Mouse (Mus musculus): ENCODE data around the gene Serinc5. TPM values are rescaled to one million over a fixed set of nuclear protein-coding genes. Genes with fewer than 3 reads are reported as not detected.
A peak's percentile ranks its signal among the peaks of the same experiment; 100 is the strongest.

The Serinc5 gene
- total RNA-seq, 2 experiments from 2014 or later = 64.1 to 69.0 TPM

DNA sequence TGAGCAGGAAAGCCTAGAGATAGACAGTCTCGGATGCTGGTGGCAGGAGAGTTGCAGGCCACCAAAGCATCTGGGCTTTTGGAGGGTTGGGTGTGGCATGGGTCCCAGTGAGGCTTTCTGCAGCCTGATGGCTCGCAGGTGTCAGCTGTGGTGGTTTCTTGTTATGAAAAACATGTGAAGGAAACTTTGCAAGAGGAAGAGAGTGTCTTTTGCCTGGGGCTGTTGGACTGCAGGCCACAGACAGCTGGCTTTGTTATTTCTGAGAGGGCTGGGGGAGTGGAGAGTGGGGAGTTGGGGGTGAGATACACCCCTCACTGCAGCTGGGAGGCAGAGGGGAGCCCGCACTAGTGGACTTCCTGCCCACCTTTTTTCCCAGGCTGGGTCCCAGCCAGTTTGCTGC, 127.9 kb downstream of the Serinc5 start:
- DNase-seq (ENCODE audit: low spot score in 2 of 2) = no peak

DNA sequence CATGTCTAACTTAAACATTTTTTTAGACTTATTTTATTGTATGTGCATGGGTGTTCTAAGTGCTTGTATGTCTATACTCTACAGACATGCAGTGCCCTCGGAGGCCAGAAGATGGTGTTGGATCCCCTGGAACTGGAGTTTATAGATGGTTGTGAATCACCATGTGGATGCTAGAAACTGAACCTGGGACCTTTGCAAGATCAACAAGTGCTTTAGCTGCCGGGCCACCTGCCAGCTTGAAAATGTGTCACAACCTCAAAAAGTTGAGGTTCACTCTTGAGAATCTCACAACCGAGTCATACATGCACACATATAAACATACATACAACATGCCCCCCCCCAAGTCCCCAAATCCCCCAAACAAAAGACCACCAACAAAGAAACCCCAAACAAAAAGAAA, 129.0 kb downstream of the Serinc5 start:
- DNase-seq (ENCODE audit: low spot score in 2 of 2) = no peak

DNA sequence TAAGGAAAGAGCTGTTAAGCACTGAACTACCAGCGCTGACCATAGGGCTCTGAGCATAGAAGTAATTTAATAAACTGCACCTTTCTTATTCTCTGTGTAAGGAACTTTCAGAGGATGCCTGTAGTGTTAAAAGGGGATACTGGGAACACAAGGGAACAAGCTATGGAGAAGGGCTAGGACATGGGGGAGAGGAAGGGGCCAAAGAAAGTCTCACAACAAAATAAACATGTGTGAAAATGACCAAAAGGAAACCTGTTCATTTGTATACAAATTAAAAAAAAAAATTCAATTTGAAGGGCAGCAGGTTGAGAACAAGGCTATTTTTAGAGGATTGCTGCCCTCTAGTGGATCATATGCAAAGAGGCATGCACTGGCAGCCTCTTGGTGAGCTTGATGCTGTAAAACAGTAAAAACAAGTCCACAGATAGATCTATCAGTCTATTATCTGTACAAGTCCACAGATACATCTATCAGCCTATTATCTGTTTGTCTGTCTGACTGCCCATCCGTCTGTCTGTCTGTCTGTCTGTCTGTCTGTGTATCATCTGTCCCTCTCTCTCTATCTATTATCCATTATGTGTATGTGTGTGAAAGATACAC, 129.9 kb downstream of the Serinc5 start:
- no peak for DNase-seq (ENCODE audit: low spot score in 2 of 2)

DNA sequence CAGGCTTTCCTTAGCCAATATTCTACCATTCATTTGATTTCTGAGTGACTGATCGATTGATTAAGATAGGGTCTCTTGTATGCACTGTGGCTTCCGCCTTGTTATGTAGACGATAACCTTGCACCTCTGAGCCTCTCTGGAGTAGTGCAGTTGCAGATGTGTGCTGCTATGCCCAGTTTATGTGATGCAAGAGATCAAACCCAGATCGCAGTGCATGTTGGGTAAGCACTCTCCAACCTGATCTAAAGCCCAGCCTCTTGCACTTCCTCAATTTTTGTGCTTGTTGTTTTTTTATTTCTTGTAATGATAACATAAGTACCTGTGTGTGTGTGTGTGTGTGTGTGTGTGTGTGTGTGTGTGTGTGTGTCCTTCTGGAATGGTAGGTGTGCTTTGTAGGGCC, 132.0 kb downstream of the Serinc5 start:
- DNase-seq (ENCODE audit: low spot score in 2 of 2) = no peak

DNA sequence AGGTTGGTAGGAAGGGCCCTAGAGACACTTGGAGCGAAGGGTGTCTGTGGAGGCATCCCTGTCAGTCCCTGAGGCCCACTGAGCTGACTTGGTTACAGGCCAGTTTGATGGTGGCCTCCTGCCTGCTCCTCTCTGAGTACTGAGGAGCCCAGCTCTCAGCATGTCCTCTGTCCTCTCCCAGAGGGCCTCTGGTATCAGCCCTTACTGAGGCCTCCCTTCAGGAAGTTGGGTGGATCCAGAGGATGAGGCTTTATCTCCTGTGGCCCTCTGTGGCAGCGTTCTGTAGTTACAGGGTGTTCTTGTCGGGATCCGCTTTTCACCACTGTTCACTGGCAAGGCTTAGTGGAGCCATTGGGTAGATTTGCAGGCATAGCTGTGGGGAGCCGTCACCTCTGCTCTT, 132.4 kb downstream of the Serinc5 start:
- DNase-seq (ENCODE audit: low spot score in 2 of 2) = no peak

DNA sequence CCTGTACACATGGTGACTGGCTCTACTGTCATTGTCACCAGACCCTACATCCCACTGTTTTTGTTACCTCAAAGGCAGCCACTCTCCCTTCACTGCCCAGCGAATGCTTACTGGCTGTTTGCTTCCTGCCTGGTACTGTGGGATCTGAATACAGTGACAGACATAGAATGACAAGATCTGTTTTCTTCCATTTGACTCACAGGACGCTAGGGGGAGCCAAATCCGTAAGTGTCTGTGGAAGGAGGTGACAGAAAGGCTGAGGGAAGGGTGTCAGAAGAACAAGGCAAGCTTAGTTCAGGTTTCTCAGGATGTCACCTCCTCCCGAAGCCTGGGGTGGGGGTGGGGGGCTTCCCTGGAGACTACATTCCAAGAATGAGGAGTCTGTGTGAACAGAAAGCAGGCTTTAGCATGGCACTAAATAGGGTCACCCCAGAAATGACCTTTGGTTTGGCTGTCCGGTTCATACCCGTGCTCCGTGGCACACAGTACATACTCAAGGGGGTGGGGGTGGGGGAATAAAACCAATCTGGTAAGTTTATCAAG, 140.2 kb downstream of the Serinc5 start:
- peak in 1 of 2 experiments; percentile 60 for DNase-seq (ENCODE audit: low spot score in 2 of 2)

DNA sequence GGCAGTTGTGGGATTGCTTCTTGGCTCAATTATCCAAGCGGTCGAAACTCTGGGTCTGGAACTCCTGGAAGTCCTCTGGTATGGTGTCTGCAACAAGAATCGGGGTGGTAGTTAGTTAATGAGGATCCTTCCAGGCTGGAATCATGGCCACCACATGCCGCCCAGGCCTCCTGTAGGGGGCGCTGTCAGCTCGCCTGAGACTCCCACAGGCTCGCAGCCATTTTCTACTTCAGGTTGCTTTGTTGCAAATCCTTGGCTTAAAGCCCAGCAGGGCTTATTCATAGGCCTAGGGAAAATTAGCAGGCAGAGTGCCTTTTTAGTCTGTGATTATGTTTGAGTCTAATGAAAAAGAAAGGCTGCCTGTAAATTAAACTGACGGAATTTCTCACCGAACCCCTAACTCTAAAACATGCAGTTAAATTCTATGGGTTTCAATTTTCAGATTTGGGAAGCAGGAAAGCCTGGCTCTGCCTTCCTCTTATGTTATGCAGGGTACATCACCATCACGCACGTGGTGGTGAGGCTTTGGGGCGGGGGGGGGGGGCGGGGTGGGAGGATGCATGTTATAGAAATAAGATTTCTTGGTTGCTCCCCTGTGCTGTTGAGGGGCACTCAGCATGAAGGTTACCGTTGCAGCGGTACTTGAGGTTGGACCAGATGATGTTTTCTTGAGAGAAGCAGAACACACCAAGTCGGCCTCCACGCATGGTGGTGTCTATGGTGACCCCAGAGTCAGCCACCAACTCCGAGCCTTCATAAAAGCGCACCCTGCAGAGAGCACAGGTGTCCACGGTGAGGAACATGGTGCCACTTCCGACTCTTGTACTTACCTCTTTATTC, 141.1 kb downstream of the Serinc5 start:
- peak; percentile 71 to 74 for DNase-seq (ENCODE audit: low spot score in 2 of 2)

DNA sequence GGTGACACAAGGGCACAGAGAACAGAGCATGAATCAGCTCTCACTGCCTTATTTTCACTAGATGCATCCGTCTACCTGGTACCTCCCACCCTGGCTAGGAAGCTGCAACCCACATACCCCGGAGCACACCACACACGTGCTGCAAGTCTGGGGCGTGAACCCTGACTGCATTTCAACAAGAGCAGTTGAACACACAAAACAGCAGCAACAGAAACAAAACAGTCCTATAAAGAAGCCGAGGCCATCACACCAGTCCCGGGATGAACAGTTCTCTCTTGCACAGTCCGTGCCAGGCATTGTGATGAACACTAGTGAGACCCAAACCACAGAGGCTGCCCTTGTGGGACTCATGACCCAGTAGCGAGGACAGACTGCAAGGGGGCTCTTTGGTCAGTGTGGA, 142.8 kb downstream of the Serinc5 start:
- no peak for DNase-seq (ENCODE audit: low spot score in 2 of 2)

DNA sequence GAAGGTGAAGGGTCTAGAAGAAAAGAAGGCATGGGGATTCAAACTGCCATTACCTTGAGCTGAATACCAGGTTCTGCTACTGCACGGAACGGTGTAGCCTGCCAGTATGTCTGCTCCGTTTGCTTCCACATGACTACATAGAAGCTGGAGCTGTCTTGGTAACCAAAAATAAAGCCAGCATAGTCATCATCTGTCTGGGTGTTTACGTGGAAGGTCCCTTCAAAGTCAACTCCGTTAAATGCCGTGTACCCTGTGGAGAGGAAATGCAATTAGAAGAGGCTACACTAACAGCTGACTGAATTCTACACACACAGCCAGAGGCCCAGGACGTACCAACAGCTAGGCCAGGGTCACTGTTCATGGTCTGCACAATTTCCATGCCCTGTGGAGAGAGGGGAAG, 144.1 kb downstream of the Serinc5 start:
- DNase-seq (ENCODE audit: low spot score in 2 of 2) = no peak

DNA sequence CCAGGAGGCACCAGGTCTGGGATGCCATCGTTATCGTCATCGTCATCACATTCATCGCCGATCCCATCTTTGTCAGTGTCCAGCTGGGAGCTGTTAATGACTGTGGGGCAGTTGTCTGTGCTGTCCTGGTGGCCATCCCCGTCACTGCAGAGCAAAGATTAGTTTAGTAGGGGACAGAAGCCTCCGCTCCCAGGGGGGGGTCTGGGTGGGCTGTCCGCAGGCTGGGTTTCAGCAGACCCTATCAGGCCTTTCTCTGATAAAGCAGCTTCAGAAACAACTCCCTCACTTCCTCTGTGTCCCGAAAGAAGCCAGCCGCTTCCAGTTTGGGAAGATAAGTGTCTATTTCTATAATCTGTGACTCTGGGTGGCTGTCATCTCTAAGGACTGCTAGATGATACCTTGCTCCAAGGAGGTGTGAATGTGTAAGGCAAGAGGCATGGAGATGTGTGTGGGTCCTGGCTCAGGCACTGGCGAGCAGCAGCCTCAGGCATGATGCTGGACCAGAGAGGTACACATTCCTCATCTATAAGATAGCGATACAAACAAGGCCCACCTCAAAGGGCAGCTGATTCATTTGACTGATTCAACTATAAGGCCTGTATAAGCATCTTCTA, 147.2 kb downstream of the Serinc5 start:
- no peak for DNase-seq (ENCODE audit: low spot score in 2 of 2)

DNA sequence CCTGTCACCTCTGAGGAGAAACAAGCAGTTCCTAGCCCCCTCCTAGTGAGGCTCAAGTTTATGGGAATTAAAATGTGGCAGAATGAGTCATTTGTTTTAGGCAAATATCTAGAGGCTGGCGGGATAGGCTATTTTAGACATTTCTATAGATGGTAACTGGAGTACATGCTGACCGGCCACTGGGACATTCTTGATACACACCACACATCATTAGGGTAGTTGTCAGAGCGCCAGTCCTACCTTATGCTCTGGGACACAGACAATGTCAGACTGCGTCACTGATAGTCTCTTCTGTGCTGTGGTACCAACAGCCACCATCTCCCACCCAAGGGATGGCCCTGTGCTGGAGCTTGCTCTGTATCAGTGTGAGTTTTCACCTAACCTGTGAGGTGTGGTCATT, 148.2 kb downstream of the Serinc5 start:
- no peak for DNase-seq (ENCODE audit: low spot score in 2 of 2)

DNA sequence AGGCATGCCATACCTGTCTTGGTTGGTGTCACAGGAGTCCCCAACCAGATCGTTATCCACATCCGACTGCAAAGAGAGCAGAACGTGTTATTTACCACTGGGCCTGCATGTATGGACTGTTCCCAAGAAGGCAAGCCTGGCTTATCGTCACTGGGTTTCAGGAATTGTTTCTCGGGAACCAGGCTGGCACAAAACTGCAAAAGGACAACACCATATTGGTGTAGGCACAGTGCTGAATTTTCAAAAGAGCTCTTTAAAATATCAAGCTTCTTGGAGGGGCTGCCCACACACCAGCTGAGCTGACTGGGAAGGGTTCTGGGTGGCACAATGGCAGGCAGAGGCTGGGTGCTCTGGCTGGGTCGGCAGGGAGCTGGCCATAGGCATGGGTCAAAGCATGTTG, 149.6 kb downstream of the Serinc5 start:
- no peak for DNase-seq (ENCODE audit: low spot score in 2 of 2)

Other genes with a start within 250 kb of the Serinc5 start
- under 1 TPM; 0.37 to 0.62 TPM for gene Ankrd34b, start 185.2 kb upstream of the Serinc5 start, total RNA-seq (2021)
- gene Fam151b, start 127.1 kb upstream of the Serinc5 start, total RNA-seq (2021) = 1 to 10 TPM; 5.8 to 7.7 TPM
- 10 to 100 TPM; 24.6 to 27.5 TPM for gene Zfyve16, start 80.2 kb upstream of the Serinc5 start, total RNA-seq (2021)
- gene Spz1, start 34.9 kb upstream of the Serinc5 start, total RNA-seq (2021) = not detected
- gene Thbs4, start 183.7 kb downstream of the Serinc5 start, total RNA-seq (2021) = 10 to 100 TPM in 1 of 2 experiments, 1 to 10 TPM in 1; 6.4 to 13.0 TPM
- 10 to 100 TPM; 30.7 to 34.8 TPM for gene Mtx3, start 233.7 kb downstream of the Serinc5 start, total RNA-seq (2021)

Data from adrenal gland, postnatal 4 days (tissue).